Mouse (Mus musculus): ENCODE results near the gene Fxyd2.

Gene Fxyd2

GRCm38 (mm10) chr9:45429392-45429791 lies 29.9 kb downstream of the Fxyd2 start:
- no peak for DNase-seq (ENCODE audit: low spot score in 2 of 2)

GRCm38 (mm10) chr9:45429951-45430697 lies 30.7 kb downstream of the Fxyd2 start:
- DNase-seq (ENCODE audit: low spot score in 2 of 2) = no peak

GRCm38 (mm10) chr9:45430698-45430959 lies 31.2 kb downstream of the Fxyd2 start:
- DNase-seq (ENCODE audit: low spot score in 2 of 2) = no peak

GRCm38 (mm10) chr9:45431150-45431549 lies 31.7 kb downstream of the Fxyd2 start:
- DNase-seq (ENCODE audit: low spot score in 2 of 2) = no peak

GRCm38 (mm10) chr9:45432639-45433038 lies 33.2 kb downstream of the Fxyd2 start:
- DNase-seq (ENCODE audit: low spot score in 2 of 2) = no peak

GRCm38 (mm10) chr9:45433119-45433518 lies 33.6 kb downstream of the Fxyd2 start:
- no peak for DNase-seq (ENCODE audit: low spot score in 2 of 2)

GRCm38 (mm10) chr9:45434171-45434570 lies 34.7 kb downstream of the Fxyd2 start:
- no peak for DNase-seq (ENCODE audit: low spot score in 2 of 2)

- no peak for DNase-seq (ENCODE audit: low spot score in 2 of 2)
Observed at GRCm38 (mm10) chr9:45439025-45439424, 39.6 kb downstream of the Fxyd2 start.

GRCm38 (mm10) chr9:45440083-45440784 lies 40.8 kb downstream of the Fxyd2 start:
- DNase-seq (ENCODE audit: low spot score in 2 of 2) = no peak

GRCm38 (mm10) chr9:45444251-45444798 lies 44.9 kb downstream of the Fxyd2 start:
- no peak for DNase-seq (ENCODE audit: low spot score in 2 of 2)

- DNase-seq (ENCODE audit: low spot score in 2 of 2) = no peak
Observed at GRCm38 (mm10) chr9:45449658-45450057, 50.2 kb downstream of the Fxyd2 start.

GRCm38 (mm10) chr9:45451346-45451745 lies 51.9 kb downstream of the Fxyd2 start:
- no peak for DNase-seq (ENCODE audit: low spot score in 2 of 2)

GRCm38 (mm10) chr9:45454032-45454431 lies 54.6 kb downstream of the Fxyd2 start:
- no peak for DNase-seq (ENCODE audit: low spot score in 2 of 2)

- DNase-seq (ENCODE audit: low spot score in 2 of 2) = no peak
Observed at GRCm38 (mm10) chr9:45454889-45455610, 55.6 kb downstream of the Fxyd2 start.

- DNase-seq (ENCODE audit: low spot score in 2 of 2) = no peak
Observed at GRCm38 (mm10) chr9:45457200-45457599, 57.7 kb downstream of the Fxyd2 start.

- DNase-seq (ENCODE audit: low spot score in 2 of 2) = no peak
Observed at GRCm38 (mm10) chr9:45458363-45458762, 58.9 kb downstream of the Fxyd2 start.

Data from frontal cortex, postnatal 25 days (tissue).